Mouse (Mus musculus) lung, postnatal 0 days (tissue): ENCODE measurements around the gene Zc3h13.

Source experiments
- CTCF ChIP-seq: IDR thresholded peaks from 2 replicates; pipeline ENCODE4 v1.5.1; 2016; ENCODE audit warnings: antibody characterized with exemption, mild to moderate bottlenecking
- EP300 ChIP-seq: IDR thresholded peaks from 2 replicates; pipeline ENCODE4 v1.6.1; 2016; ENCODE audit warnings: antibody characterized with exemption, mild to moderate bottlenecking, control low read depth

DNA sequence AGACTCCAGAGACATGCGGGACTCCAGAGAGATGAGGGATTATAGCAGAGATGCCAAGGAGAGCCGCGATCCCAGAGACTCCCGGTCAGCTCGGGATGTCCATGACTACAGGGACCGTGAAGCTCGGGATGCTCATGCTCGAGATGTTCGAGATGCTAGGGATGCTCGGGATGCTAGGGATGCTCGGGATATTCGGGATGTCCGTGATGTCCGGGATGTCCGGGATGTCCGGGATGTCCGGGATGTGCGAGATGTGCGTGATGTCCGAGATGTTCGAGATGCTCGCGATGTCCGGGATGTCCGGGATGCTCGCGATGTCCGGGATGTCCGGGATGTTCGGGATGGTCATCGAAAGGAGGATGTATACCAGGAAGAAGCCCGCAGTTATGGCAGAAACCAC lies 39.2 kb downstream of the Zc3h13 start:
- TF ChIP-seq CTCF (no peak), EP300 (no peak)
